Mouse (Mus musculus): ENCODE measurements around the gene Klhdc7a.

GRCm38 (mm10) chr4:140010728-140011470, 43.1 kb upstream of the Klhdc7a start:
- TF ChIP-seq CTCF (IDR thresholded peaks at IDR 0.05; ENCODE audit: low read depth, low read length) = no peak
- no peak for TF ChIP-seq GATA1 (IDR thresholded peaks at IDR 0.05; ENCODE audit: borderline replicate concordance, low read length)
- TF ChIP-seq TAL1 (conservative IDR thresholded peaks at IDR 0.05; ENCODE audit: low read depth, low read length) = no peak

Measured in G1E (cell line).